Mouse (Mus musculus): ENCODE measurements around the gene Rps27. TPM values are rescaled to one million over a fixed set of nuclear protein-coding genes. Genes with fewer than 3 reads are reported as not detected.

The Rps27 gene
- polyA plus RNA-seq, 1 experiment from 2014 or later: 1,458 TPM

DNA sequence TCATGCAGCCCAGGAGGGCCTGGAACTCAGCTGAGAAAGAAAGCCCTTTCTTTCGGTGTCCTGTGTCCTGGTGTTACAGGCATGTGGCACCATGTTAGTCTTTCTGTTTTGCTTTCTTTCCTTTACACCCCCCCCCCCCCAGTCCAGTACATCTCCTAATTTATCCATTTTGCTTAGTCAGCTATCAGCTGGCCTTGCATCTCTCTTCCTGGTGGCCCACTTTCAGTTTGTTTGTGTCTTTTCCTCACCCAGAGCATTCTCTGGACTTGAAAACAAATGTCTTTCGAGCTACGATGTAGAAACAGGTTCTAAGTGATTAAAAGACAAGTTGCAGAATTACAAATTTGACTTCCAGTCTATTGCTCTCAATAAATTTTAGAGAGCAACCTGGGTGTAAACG, 9.0 kb upstream of the Rps27 start:
- Histone ChIP-seq H3K4me2 (replicated peaks) (no peak overlapping the region), H3K27me3 (replicated peaks) (no peaks in the 10 kb centered on the region), H3K27ac (no peak overlapping the region), H3K9ac (no peak overlapping the region), H3K36me3 (0 out of 2 replicates have a peak, but pooled peaks cover 4% of the 10 kb centered on the region), H3K4me1 (replicated peaks) (peaks cover 9% of the 10 kb centered on the region), H3K9me3 (no peaks in the 10 kb centered on the region), H3K4me3 (replicated peaks) (no peak overlapping the region)
- WGBS: 86% methylated on average over 4 of the region's 4 CpGs
- no peak for ATAC-seq

DNA sequence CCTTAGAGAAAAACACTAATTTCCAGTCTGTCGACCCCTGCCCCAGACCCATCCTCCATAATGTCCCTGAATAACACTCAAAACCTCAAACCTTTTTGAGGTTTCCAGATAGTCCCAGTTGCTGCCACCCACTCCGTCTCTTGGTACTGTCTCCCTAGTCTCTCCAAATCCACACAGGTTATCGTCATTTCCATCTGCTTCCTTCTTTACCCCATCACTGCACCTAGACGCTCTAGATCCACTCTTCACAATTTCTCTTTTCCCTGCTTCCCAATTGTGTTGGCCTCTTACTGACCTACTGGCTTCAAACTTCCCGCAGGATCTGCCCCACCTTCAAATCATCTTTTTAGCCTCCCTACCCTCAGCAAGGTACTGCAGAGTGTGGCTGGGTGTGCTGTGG, 7.7 kb upstream of the Rps27 start:
- peak overlapping the region; percentile 89; the same call in 1 of the 2 replicates for H3K27ac ChIP-seq
- peak; percentile 5; the same call in 1 of the 2 replicates for ATAC-seq
- H3K4me2 ChIP-seq (replicated peaks): peak overlapping the region; percentile 80

DNA sequence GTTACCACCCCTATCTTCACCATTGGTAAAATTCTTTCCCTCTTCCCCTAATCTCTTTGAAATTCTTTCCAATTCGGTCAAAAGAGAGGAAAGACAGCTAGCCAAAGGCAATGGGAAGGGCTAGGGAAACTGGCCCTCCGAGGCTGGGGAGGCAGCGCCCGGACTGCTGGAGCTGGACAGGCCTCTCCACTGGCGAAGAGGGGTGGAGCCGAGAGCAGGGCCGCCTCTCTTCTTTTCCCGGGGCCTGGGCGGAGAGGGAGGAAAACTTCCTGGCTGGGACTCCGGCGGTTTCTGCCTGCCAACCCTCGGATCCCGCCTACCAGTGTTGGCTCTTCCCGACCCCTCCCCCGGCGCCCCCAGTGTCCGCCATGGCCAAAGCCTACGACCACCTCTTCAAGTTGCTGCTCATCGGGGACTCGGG, 7.1 kb upstream of the Rps27 start:
- Histone ChIP-seq H3K27me3 (replicated peaks) (no peaks in the 10 kb centered on the region), H3K27ac (peak overlapping the region; percentile 89), H3K4me3 (replicated peaks) (peak overlapping the region; percentile 53), H3K4me1 (replicated peaks) (peaks cover 9% of the 10 kb centered on the region), H3K9ac (peak overlapping the region; percentile 55), H3K4me2 (replicated peaks) (peak overlapping the region; percentile 80), H3K36me3 (0 out of 2 replicates have a peak, but pooled peaks cover 4% of the 10 kb centered on the region), H3K9me3 (no peaks in the 10 kb centered on the region)
- peak; percentile 90 for ATAC-seq
- WGBS: under 1% methylated on average over 20 of the region's 20 CpGs

More for the DNA sequence above, 7.7 kb upstream of the Rps27 start:
- no peaks in the 10 kb centered on the region for H3K9me3 ChIP-seq
- 15% methylated on average over 5 of the region's 5 CpGs for WGBS
- H3K36me3 ChIP-seq: 0 out of 2 replicates have a peak, but pooled peaks cover 4% of the 10 kb centered on the region
- peaks cover 9% of the 10 kb centered on the region for H3K4me1 ChIP-seq (replicated peaks)
- H3K4me3 ChIP-seq (replicated peaks): peak overlapping the region; percentile 53
- peak overlapping the region; percentile 55 for H3K9ac ChIP-seq
- no peaks in the 10 kb centered on the region for H3K27me3 ChIP-seq (replicated peaks)

DNA sequence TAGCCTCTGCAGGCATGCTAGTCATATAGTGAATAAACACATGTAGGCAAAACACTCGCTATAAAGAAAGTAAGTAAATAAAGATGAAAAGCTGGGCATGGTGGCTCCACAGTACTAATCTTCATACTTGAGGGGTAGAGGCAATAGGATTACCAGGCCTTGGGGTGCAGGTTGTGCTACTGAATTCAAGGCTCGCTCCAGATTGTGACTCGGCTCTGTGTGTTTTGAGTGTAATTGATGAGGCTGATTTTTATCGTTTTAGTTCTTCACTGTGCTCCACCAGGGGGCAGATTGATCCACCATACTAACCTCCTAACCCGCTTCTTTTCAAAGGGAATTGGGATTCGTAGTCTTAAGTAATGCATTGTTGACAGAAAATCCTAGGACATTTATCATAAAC, 6.6 kb upstream of the Rps27 start:
- Histone ChIP-seq H3K36me3 (0 out of 2 replicates have a peak, but pooled peaks cover 4% of the 10 kb centered on the region), H3K27me3 (replicated peaks) (no peaks in the 10 kb centered on the region), H3K4me3 (replicated peaks) (peak overlapping the region; percentile 53), H3K4me1 (replicated peaks) (peaks cover 9% of the 10 kb centered on the region), H3K27ac (peak overlapping the region; percentile 89), H3K9ac (peak overlapping the region; percentile 55; the same call in 1 of the 2 replicates), H3K9me3 (no peaks in the 10 kb centered on the region), H3K4me2 (replicated peaks) (peak overlapping the region; percentile 80)
- ATAC-seq: peak; percentile 71
- WGBS: 9% methylated on average over 6 of the region's 6 CpGs

DNA sequence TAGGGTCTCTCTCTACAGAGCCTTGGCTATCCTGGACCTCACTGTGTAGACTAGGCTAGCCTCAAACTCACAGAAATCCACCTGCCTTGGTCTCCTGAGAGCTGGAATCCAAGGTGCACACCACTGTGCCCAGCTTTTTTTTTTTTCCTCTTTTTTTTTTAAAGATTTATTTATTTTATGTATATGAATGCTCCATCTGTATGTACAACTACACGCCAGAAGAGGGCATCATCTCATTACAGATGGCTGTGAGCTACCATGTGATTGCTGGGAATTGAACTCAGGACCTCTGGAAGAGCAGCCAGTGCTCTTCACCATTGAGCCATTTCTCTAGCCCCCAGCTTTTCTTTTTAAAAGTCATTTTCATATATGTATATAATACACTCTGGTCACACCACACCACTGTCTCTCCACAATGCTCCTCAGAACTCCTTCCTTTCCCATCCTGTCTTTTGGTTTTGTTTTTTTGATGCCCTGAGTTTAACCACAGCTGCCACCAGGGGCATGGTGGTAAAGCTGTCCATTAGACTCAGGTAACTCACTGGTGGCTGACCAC, 2.5 kb upstream of the Rps27 start:
- Histone ChIP-seq H3K27me3 (replicated peaks) (no peaks in the 10 kb centered on the region), H3K4me1 (replicated peaks) (peaks cover 16% of the 10 kb centered on the region), H3K36me3 (peaks cover 3% of the 10 kb centered on the region; the same call in 1 of the 2 replicates), H3K27ac (no peak overlapping the region), H3K9me3 (no peaks in the 10 kb centered on the region), H3K4me3 (replicated peaks) (no peak overlapping the region), H3K4me2 (replicated peaks) (no peak overlapping the region), H3K9ac (no peak overlapping the region)
- WGBS: 36% methylated on average over 1 of the region's 1 CpGs
- no peak for ATAC-seq

DNA sequence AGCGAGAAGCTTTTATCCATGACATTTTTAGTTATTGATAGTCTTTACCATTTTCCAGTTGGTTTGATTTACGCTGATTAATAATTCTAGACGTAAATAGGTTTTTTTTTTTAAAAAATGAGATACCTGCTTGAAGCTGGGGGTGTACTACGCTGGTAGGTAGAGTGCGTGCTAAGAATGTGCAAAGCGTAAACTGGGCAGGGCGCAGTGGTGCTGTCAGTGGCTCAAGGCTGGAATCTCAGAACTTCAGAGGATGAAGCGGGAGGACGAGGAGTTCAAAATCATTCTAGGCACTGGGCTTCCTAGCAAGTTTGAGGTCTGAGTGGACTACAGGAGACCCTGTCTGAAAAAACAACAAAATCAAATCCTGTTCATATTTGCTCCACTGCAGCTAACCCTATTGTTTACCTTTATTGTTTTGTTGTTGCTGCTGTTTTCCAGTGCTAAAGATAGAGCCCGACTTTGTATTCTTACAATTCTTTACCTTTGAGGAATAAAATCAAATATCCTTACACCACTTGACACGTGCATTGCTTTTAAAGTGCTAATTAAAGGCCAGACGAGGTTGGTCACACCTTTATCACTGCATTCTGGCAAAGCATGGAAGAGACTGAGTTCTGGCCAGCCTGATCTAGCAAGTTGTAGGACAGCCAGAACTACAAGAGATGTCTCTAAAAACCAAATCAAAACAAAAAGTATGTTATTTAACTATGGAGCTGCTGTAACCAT, 669 bp upstream of the Rps27 start:
- H3K4me2 ChIP-seq (replicated peaks): peak overlapping the region; percentile 53
- H3K27ac ChIP-seq: no peak overlapping the region
- WGBS: 13% methylated on average over 12 of the region's 12 CpGs
- peak; percentile 66 for ATAC-seq
- no peak overlapping the region; the same call in 1 of the 2 replicates for H3K9ac ChIP-seq
- no peaks in the 10 kb centered on the region for H3K27me3 ChIP-seq (replicated peaks)
- peaks cover 12% of the 10 kb centered on the region for H3K36me3 ChIP-seq
- peaks cover 20% of the 10 kb centered on the region for H3K4me1 ChIP-seq (replicated peaks)
- H3K9me3 ChIP-seq: no peaks in the 10 kb centered on the region
- peak overlapping the region; percentile 60 for H3K4me3 ChIP-seq (replicated peaks)

DNA sequence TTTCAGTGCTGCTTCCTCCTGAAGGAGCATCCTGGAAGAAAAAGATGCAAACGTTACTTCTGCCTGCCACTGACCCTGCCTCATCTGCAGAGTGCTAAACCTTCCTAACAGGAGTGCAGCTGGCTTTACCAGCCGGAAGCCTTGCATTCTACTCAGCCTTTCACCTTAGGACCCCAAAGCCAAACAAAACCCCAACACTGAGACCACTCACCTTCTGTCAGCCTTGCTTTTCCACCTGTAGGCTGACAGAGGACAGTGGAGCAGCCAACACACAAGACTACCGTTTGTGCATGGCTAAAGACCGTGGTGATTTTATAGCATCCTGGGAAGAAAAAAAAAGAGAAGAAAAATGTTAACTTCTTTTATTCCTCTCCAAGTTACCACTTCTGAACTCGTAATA, 728 bp downstream of the Rps27 start:
- H3K9me3 ChIP-seq: no peaks in the 10 kb centered on the region
- H3K27me3 ChIP-seq (replicated peaks): no peaks in the 10 kb centered on the region
- no peak for ATAC-seq
- peak overlapping the region; percentile 60 for H3K4me3 ChIP-seq (replicated peaks)
- peaks cover 20% of the 10 kb centered on the region for H3K4me1 ChIP-seq (replicated peaks)
- peaks cover 21% of the 10 kb centered on the region for H3K36me3 ChIP-seq
- WGBS: 11% methylated on average over 5 of the region's 5 CpGs
- peak overlapping the region; percentile 73 for H3K9ac ChIP-seq
- peak overlapping the region; percentile 82 for H3K4me2 ChIP-seq (replicated peaks)
- no peak overlapping the region for H3K27ac ChIP-seq

DNA sequence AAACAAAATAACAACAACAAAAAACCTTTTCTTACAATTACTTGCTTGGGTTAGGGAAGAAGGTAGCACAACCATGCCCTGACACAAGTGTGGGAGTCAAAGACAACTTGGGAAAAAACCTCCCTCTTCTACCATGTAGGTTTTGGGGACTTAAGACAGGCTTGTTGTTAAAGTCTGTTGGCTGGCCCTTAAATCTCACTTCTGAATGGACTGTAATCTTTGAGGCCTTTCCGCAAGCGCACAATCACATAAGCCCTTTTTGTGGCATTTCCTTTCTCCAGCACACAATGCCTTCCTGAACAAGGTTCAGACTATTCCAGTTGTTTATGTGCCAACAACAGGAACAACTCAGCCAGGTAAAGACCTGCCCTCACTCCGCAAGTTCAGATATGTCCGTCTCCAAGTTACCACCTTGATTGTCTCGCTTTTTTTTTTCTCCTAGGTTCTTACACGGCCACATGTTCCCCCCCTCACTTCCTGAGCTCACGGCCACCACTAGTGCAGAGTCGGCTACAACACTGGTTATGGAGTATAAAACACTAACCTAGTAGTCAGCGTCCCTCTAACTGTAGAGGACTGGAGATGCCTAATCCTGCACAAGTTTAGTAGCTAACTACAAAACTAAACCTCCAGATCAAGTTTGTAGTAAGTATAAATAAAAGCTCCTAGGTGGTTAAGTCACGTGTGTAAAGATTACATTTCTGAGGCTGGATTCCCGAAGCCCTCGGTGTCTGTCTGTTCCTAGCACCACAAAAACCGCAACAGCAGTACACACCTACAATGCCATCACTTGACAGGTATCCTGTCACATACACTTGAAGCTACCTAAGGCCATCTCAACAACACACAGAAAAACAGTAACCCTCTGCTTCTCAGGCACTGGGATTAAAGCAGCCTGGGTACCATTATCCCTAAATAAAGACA, 1.7 kb downstream of the Rps27 start:
- Histone ChIP-seq H3K27ac (no peak overlapping the region; the same call in 1 of the 2 replicates), H3K4me1 (replicated peaks) (peaks cover 20% of the 10 kb centered on the region), H3K9ac (peak overlapping the region; percentile 73; the same call in 1 of the 2 replicates), H3K4me2 (replicated peaks) (peak overlapping the region; percentile 82), H3K36me3 (peaks cover 21% of the 10 kb centered on the region), H3K4me3 (replicated peaks) (peak overlapping the region; percentile 60), H3K27me3 (replicated peaks) (no peaks in the 10 kb centered on the region), H3K9me3 (no peaks in the 10 kb centered on the region)
- WGBS: 66% methylated on average over 13 of the region's 13 CpGs
- ATAC-seq: no peak

DNA sequence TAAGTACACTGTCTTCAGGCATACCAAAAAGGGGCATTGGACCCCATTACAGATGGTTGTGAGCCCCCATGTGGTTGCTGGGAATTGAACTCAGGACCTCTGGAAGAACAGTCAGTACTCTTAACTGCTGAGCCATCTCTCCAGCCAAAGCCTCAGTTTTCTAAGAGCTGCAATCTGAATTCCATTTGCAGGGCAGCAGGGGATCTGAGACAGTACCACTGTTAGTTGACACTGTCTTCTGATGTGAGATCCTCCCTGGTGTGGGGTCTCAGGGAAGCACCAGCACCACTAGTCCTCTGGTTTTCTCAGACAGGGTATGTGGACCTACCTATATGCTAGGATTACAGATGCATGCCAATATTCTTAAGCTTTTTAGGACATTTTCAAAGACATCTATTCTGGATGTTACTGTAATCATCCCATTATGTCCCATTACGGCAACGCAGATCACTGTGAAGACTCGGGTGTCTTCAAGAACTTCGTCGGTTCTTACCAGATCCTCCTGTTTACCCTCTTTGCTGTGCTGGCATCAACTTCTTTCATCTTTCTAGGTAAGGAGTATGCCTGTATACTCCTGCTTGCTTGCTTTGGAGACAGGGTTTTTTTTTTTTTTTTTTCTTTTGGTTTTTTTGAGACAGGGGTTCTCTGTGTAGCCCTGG, 3.4 kb downstream of the Rps27 start:
- no peaks in the 10 kb centered on the region for H3K27me3 ChIP-seq (replicated peaks)
- no peaks in the 10 kb centered on the region for H3K9me3 ChIP-seq
- peaks cover 21% of the 10 kb centered on the region for H3K36me3 ChIP-seq
- H3K4me2 ChIP-seq (replicated peaks): no peak overlapping the region
- no peak overlapping the region for H3K27ac ChIP-seq
- no peak overlapping the region for H3K9ac ChIP-seq
- no peak overlapping the region for H3K4me3 ChIP-seq (replicated peaks)
- H3K4me1 ChIP-seq (replicated peaks): peaks cover 20% of the 10 kb centered on the region
- WGBS: 93% methylated on average over 5 of the region's 5 CpGs
- ATAC-seq: no peak

DNA sequence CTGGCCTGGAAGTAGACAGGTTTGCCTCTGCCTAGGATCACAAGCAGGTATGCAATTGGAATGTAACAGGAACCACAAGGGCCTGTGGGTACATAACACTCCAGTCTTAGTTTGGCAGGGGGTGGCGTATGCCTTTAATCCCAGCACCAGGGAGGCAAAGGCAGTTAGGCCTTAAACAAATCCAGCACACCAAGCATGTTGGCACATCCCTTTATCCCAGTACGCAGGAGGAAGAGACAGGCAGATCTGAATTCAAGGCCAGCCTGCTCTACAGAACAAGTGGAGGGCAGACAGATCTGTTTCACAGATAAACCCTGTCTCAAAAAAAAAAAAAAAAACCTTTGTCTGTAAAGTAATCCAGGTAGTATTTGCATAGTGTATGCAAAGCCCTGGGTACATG, 4.8 kb downstream of the Rps27 start:
- Histone ChIP-seq H3K27me3 (replicated peaks) (no peaks in the 10 kb centered on the region), H3K36me3 (peaks cover 21% of the 10 kb centered on the region), H3K27ac (no peak overlapping the region), H3K4me1 (replicated peaks) (peaks cover 20% of the 10 kb centered on the region), H3K9ac (no peak overlapping the region), H3K4me2 (replicated peaks) (no peak overlapping the region), H3K9me3 (no peaks in the 10 kb centered on the region), H3K4me3 (replicated peaks) (no peak overlapping the region)
- ATAC-seq: no peak
- 81% methylated on average over 2 of the region's 2 CpGs for WGBS

DNA sequence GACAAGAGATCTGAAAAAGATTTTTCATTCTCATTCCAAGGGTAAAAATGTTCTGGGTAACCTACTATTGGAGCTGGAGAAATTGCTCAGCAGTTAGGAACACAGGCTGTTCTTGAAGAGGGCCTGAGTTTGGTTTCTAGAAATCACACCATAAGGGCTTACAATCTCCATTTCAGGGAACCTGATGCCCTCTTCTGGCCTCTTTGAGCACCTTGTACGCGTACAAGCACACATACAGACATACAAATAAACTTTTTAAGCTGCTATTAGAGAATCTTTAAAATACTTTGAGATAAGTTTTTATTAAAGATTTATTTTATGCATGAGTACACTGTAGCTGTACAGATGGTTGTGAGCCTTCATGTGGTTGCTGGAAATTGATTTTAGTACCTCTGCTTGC, 8.9 kb downstream of the Rps27 start:
- peaks cover 9% of the 10 kb centered on the region; the same call in 1 of the 2 replicates for H3K36me3 ChIP-seq
- 95% methylated on average over 2 of the region's 2 CpGs for WGBS
- no peak for ATAC-seq
- no peaks in the 10 kb centered on the region for H3K27me3 ChIP-seq (replicated peaks)
- H3K9ac ChIP-seq: no peak overlapping the region
- no peaks in the 10 kb centered on the region for H3K4me1 ChIP-seq (replicated peaks)
- H3K4me3 ChIP-seq (replicated peaks): no peak overlapping the region
- no peak overlapping the region for H3K27ac ChIP-seq
- no peaks in the 10 kb centered on the region for H3K9me3 ChIP-seq
- H3K4me2 ChIP-seq (replicated peaks): no peak overlapping the region
